Mouse (Mus musculus) testis, adult 2 months (tissue): ENCODE measurements around the gene Rnf31.

Experiments used
- CTCF ChIP-seq: fragments of 200-500 bp; IDR thresholded peaks from 2 replicates; pipeline ENCODE4 v1.5.1; 2012; ENCODE audit warnings: low read depth, mild to moderate bottlenecking, inconsistent platforms, low read length, moderate library complexity; ENCODE audit not compliant: control insufficient read depth, insufficient read depth, insufficient replicate concordance
- POLR2A ChIP-seq: fragments of 200-500 bp; IDR thresholded peaks from 2 replicates; pipeline ENCODE4 v1.6.1; 2012; ENCODE audit warnings: low read depth, mild to moderate bottlenecking, inconsistent platforms, low read length, moderate library complexity; ENCODE audit not compliant: control insufficient read depth

- TF ChIP-seq CTCF (no peak), POLR2A (no peak)
Observed at GRCm38 (mm10) chr14:55542268-55542667, 49.2 kb upstream of the Rnf31 start.
